Mouse (Mus musculus) megakaryocyte, embryonic 14.5 days (primary cell): ENCODE measurements around the gene Syvn1.

Source experiments
- FLI1 ChIP-seq: IDR thresholded peaks from 2 replicates; pipeline ENCODE4 v1.6.1; 2012; ENCODE audit warnings: low read length, inconsistent platforms, mixed read lengths
- GATA1 ChIP-seq: IDR thresholded peaks from 3 replicates; pipeline ENCODE4 v1.6.1; 2012; ENCODE audit warnings: mixed read lengths, low read length, inconsistent platforms, borderline replicate concordance

GRCm38 (mm10) chr19:6085417-6085879 is 39.1 kb downstream of the Syvn1 start:
- no peak for TF ChIP-seq GATA1
- no peak for TF ChIP-seq FLI1
